Mouse (Mus musculus): ENCODE results near the gene Zfand4.

Zfand4 gene

GRCm38 (mm10) chr6:116374136-116374535 is 110.1 kb downstream of the Zfand4 start:
- DNase-seq (ENCODE audit: low spot score in 2 of 2), result no peak

- DNase-seq (ENCODE audit: low spot score in 2 of 2), result no peak
Observed at GRCm38 (mm10) chr6:116374618-116375017, 110.6 kb downstream of the Zfand4 start.

- DNase-seq (ENCODE audit: low spot score in 2 of 2), result no peak
Observed at GRCm38 (mm10) chr6:116378892-116379291, 114.9 kb downstream of the Zfand4 start.
